Mouse (Mus musculus) lung, adult 2 months (tissue): ENCODE measurements around the gene Ppdpf.

Source experiments
- CTCF ChIP-seq: fragments of 200-500 bp; IDR thresholded peaks from 2 replicates; pipeline ENCODE4 v1.5.1; 2011; ENCODE audit warnings: mild to moderate bottlenecking, low read length, control low read depth; ENCODE audit not compliant: insufficient read depth
- POLR2A ChIP-seq: fragments of 200-500 bp; IDR thresholded peaks from 2 replicates; pipeline ENCODE4 v1.6.1; 2011; ENCODE audit warnings: low read depth, mild to moderate bottlenecking, control low read depth, low read length, borderline replicate concordance; ENCODE audit errors: extremely low read depth

DNA sequence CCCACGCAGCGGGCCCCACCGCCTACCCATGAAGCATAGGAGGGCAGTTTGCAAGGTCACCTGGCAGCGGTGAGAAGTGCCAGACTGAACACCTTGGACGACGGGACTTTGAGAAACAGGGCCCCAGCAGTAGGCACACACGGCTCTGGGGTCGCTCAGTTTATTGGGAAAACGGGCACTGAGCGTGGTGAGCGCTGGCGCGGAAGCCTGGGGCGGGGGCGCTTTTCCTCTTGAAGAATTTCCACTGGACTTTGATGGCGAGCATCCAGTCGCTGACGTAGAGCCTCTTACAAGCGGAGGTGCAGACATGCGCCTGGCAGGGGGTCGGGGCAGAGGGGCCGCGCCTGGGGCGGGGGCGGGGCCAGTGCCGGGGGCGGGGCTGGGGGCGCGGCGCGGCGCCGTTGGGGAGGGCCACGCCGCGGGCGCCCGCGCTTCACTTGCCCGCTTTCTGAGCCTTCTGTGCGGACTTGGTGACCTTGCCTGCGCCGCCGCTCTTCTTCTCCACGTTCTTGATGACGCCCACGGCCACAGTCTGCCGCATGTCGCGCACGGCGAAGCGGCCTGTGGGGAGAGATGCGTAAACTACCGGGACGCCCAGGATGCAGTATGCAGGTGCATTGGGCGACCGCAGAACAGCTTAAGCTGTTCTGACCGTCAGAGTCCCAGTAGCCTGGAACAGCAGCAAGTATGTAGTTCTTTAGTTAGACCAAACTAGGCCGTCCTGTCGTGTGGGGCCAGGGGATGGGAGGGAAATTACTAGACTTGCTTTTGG, 39.3 kb upstream of the Ppdpf start:
- TF ChIP-seq POLR2A = no peak
- no peak for TF ChIP-seq CTCF
